Mouse (Mus musculus) embryo, embryonic 11.5 days (tissue): Measurements from ENCODE around the gene Olfr698.
"Not testable (repeated sequence)": the region's sequence is repeated elsewhere in the genome, so short reads cannot be mapped to it uniquely, and the experiment has no call there.

Source experiments
- DNase-seq: peaks from one replicate; pipeline ENCODE4 v3.0.0-alpha.2; 2012; ENCODE audit warnings: low read depth, low spot score

Gene Olfr698

GRCm38 (mm10) chr7:106755297-106755696 lies at the start of gene Olfr698:
Gene Olfr698, minus strand, starts transcription at chr7:106755397.
- no peak for DNase-seq

GRCm38 (mm10) chr7:106793098-106793497 lies 37.9 kb upstream of the Olfr698 start, which contains the start of gene Olfr699:
Gene Olfr699, minus strand, starts transcription at chr7:106793198.
- DNase-seq, result no peak

GRCm38 (mm10) chr7:106788330-106788729 lies 33.1 kb upstream of the Olfr698 start:
- DNase-seq, result no peak

- DNase-seq, result not testable (repeated sequence)
Measured at GRCm38 (mm10) chr7:106761008-106761407, 5.8 kb upstream of the Olfr698 start.

GRCm38 (mm10) chr7:106758800-106759199 lies 3.6 kb upstream of the Olfr698 start:
- no peak for DNase-seq

- no peak for DNase-seq
Measured at GRCm38 (mm10) chr7:106745811-106746210, 9.4 kb downstream of the Olfr698 start.

GRCm38 (mm10) chr7:106742343-106742742 lies 12.9 kb downstream of the Olfr698 start, which contains the start of gene Olfr697:
Gene Olfr697, minus strand, starts transcription at chr7:106742443.
- DNase-seq, result no peak

- DNase-seq, result no peak
Measured at GRCm38 (mm10) chr7:106737028-106737427, 18.2 kb downstream of the Olfr698 start.

- no peak for DNase-seq
Measured at GRCm38 (mm10) chr7:106733717-106734116, 21.5 kb downstream of the Olfr698 start.

- DNase-seq, result not testable (repeated sequence)
Measured at GRCm38 (mm10) chr7:106725654-106726053, 29.5 kb downstream of the Olfr698 start.

- DNase-seq, result no peak
Measured at GRCm38 (mm10) chr7:106716296-106716695, 38.9 kb downstream of the Olfr698 start, which contains the start of gene Olfr695. Gene Olfr695, minus strand, starts transcription at chr7:106716396.

- no peak for DNase-seq
Measured at GRCm38 (mm10) chr7:106711463-106711862, 43.7 kb downstream of the Olfr698 start.

GRCm38 (mm10) chr7:106707705-106708104 lies 47.5 kb downstream of the Olfr698 start:
- not testable (repeated sequence) for DNase-seq
